Mouse (Mus musculus): Measurements from ENCODE around the gene H2afy.

DNA sequence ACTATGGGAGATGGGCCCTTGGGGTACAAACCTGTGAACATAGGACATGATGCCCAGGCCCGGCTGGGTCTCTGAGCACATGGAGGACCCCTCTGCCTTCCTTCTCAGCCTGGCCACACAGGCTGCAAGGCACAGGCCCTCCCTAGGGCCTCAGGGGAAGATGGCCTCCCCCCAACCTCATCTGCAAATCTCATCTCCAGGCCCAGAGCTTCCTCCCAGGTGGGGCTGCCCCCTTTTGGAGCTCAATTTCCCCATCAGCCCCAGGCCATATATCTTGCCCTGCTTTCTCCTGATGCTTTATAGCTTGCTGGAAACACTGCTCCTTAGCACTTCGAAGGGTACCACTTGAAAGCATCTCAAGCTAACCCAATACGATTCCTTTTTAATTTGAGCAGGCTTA lies 28.2 kb upstream of the H2afy start:
- no peak for TF ChIP-seq CTCF (IDR thresholded peaks at IDR 0.05; ENCODE audit: borderline replicate concordance, control insufficient read depth, extremely low read depth, insufficient read depth, low read length, poor library complexity)
- no peak for TF ChIP-seq POLR2A (IDR thresholded peaks at IDR 0.05; ENCODE audit: control insufficient read depth, extremely low read depth, insufficient read depth, low read length, poor library complexity)

All from thymus, adult 2 months (tissue).